Comparison of ENCODE assay signal across 10 mouse cellular contexts in genomic region chr4:141336196-141336595, GRCm38 (mm10). TPM values are rescaled to one million over a fixed set of nuclear protein-coding genes. Genes with fewer than 3 reads are reported as not detected.
A peak's percentile ranks its signal among the peaks of the same experiment; 100 is the strongest.
DNase-seq lines count a peak whose midpoint lies in the region; ATAC-seq lines count a peak whose summit lies in the region.
"Had no signal": no experiment of that assay in that cellular context is flagged by ENCODE, and none has a peak within 500 bp of the region (broad histone marks: within the 10 kb centered on the region; RNA-seq: fewer than 3 reads in every experiment).

No protein-coding gene starts in this region.

- H3K4me2 ChIP-seq in forebrain, embryonic 16.5 days (ENCODE audit: low read length): no peak overlapping the region
- no peak overlapping the region for H3K4me2 ChIP-seq in embryonic facial prominence, embryonic 13.5 days
- no peak overlapping the region for H3K4me2 ChIP-seq in hindbrain, embryonic 15.5 days
- no peak overlapping the region for H3K4me2 ChIP-seq in midbrain, embryonic 14.5 days (ENCODE audit: low read length)
- no peak overlapping the region for H3K4me2 ChIP-seq in intestine, embryonic 15.5 days (replicated peaks)

- peak overlapping the region; percentile 91 for H3K27ac ChIP-seq in forebrain, embryonic 10.5 days
- no peak overlapping the region for H3K27ac ChIP-seq in forebrain, embryonic 16.5 days (ENCODE audit: low read length)
- peak overlapping the region; percentile 62 for H3K27ac ChIP-seq in embryonic facial prominence, embryonic 13.5 days
- peak overlapping the region; percentile 59 for H3K27ac ChIP-seq in hindbrain, embryonic 15.5 days (replicated peaks)
- peak overlapping the region; percentile 74 for H3K27ac ChIP-seq in midbrain, embryonic 14.5 days (replicated peaks; ENCODE audit: low read depth, low read length)
- no peak overlapping the region for H3K27ac ChIP-seq in intestine, embryonic 15.5 days

- peaks cover 77% of the 10 kb centered on the region for H3K4me1 ChIP-seq in forebrain, embryonic 10.5 days
- H3K4me1 ChIP-seq in forebrain, embryonic 16.5 days (replicated peaks; ENCODE audit: control insufficient read depth, insufficient read depth, low read length): peaks cover 13% of the 10 kb centered on the region
- peaks cover 60% of the 10 kb centered on the region for H3K4me1 ChIP-seq in embryonic facial prominence, embryonic 13.5 days
- peaks cover 26% of the 10 kb centered on the region for H3K4me1 ChIP-seq in hindbrain, embryonic 15.5 days (replicated peaks)
- peaks cover 23% of the 10 kb centered on the region for H3K4me1 ChIP-seq in midbrain, embryonic 14.5 days (ENCODE audit: control insufficient read depth, insufficient read depth, low read length)
- H3K4me1 ChIP-seq in intestine, embryonic 15.5 days (replicated peaks): peaks cover 32% of the 10 kb centered on the region

- H3K27me3 ChIP-seq in forebrain, embryonic 10.5 days (ENCODE audit: poor library complexity, severe bottlenecking): peaks cover 30% of the 10 kb centered on the region
- no peaks in the 10 kb centered on the region for H3K27me3 ChIP-seq in forebrain, embryonic 16.5 days (replicated peaks; ENCODE audit: control insufficient read depth, insufficient read depth, low read length)
- peaks cover 2% of the 10 kb centered on the region; the same call in 1 of the 2 replicates for H3K27me3 ChIP-seq in embryonic facial prominence, embryonic 13.5 days
- no peaks in the 10 kb centered on the region for H3K27me3 ChIP-seq in hindbrain, embryonic 15.5 days
- no peaks in the 10 kb centered on the region for H3K27me3 ChIP-seq in midbrain, embryonic 14.5 days (ENCODE audit: control insufficient read depth, insufficient read depth, low read length)
- no peaks in the 10 kb centered on the region for H3K27me3 ChIP-seq in intestine, embryonic 15.5 days (replicated peaks)

- DNase-seq in forebrain, embryonic 10.5 days (ENCODE audit: extremely low spot score, low spot score): no peak
- DNase-seq in midbrain, embryonic 14.5 days: peak; percentile 62
- no peak for DNase-seq in kidney, postnatal 10 days
- no peak for DNase-seq in natural killer cell, adult 2 months (ENCODE audit: low spot score in 2 of 2)
- DNase-seq: lung, adult 2 months had no signal

- no peak overlapping the region for H3K9ac ChIP-seq in forebrain, embryonic 16.5 days (replicated peaks; ENCODE audit: low read depth, low read length)
- H3K9ac ChIP-seq in embryonic facial prominence, embryonic 13.5 days: no peak overlapping the region
- H3K9ac ChIP-seq in hindbrain, embryonic 15.5 days: no peak overlapping the region
- H3K9ac ChIP-seq in midbrain, embryonic 14.5 days (replicated peaks; ENCODE audit: low read length): no peak overlapping the region
- no peak overlapping the region for H3K9ac ChIP-seq in intestine, embryonic 15.5 days

- H3K4me3 ChIP-seq in forebrain, embryonic 10.5 days: no peak overlapping the region
- H3K4me3 ChIP-seq in forebrain, embryonic 16.5 days (replicated peaks; ENCODE audit: low read length): no peak overlapping the region
- H3K4me3 ChIP-seq in embryonic facial prominence, embryonic 13.5 days: no peak overlapping the region
- no peak overlapping the region for H3K4me3 ChIP-seq in hindbrain, embryonic 15.5 days
- no peak overlapping the region for H3K4me3 ChIP-seq in midbrain, embryonic 14.5 days (replicated peaks; ENCODE audit: low read depth, low read length)
- H3K4me3 ChIP-seq in intestine, embryonic 15.5 days (replicated peaks): no peak overlapping the region
- H3K4me3 ChIP-seq: myocyte had no signal

- no peaks in the 10 kb centered on the region for H3K36me3 ChIP-seq in forebrain, embryonic 10.5 days (replicated peaks)
- H3K36me3 ChIP-seq in forebrain, embryonic 16.5 days (ENCODE audit: control insufficient read depth, insufficient read depth): no peaks in the 10 kb centered on the region
- no peaks in the 10 kb centered on the region for H3K36me3 ChIP-seq in embryonic facial prominence, embryonic 13.5 days
- H3K36me3 ChIP-seq in hindbrain, embryonic 15.5 days: no peaks in the 10 kb centered on the region
- no peaks in the 10 kb centered on the region for H3K36me3 ChIP-seq in midbrain, embryonic 14.5 days (ENCODE audit: control insufficient read depth, insufficient read depth, low read length)
- no peaks in the 10 kb centered on the region for H3K36me3 ChIP-seq in intestine, embryonic 15.5 days

- H3K9me3 ChIP-seq in forebrain, embryonic 10.5 days: no peaks in the 10 kb centered on the region
- H3K9me3 ChIP-seq in forebrain, embryonic 16.5 days (ENCODE audit: control insufficient read depth, low read length): no peaks in the 10 kb centered on the region
- no peaks in the 10 kb centered on the region for H3K9me3 ChIP-seq in embryonic facial prominence, embryonic 13.5 days
- H3K9me3 ChIP-seq in hindbrain, embryonic 15.5 days: no peaks in the 10 kb centered on the region
- H3K9me3 ChIP-seq in midbrain, embryonic 14.5 days (ENCODE audit: control insufficient read depth, low read length): no peaks in the 10 kb centered on the region
- H3K9me3 ChIP-seq in intestine, embryonic 15.5 days: no peaks in the 10 kb centered on the region

- 68% methylated on average over 6 of the region's 6 CpGs for WGBS in forebrain, embryonic 10.5 days
- 28% methylated on average over 6 of the region's 6 CpGs for WGBS in forebrain, embryonic 16.5 days
- WGBS in embryonic facial prominence, embryonic 13.5 days: 60% methylated on average over 6 of the region's 6 CpGs
- 43% methylated on average over 6 of the region's 6 CpGs for WGBS in hindbrain, embryonic 15.5 days
- 43% methylated on average over 6 of the region's 6 CpGs for WGBS in midbrain, embryonic 14.5 days
- WGBS in intestine, embryonic 15.5 days: 62% methylated on average over 6 of the region's 6 CpGs

- ATAC-seq in forebrain, embryonic 16.5 days: no peak
- no peak for ATAC-seq in embryonic facial prominence, embryonic 13.5 days (ENCODE audit: insufficient number of reproducible peaks, insufficient read depth, low FRiP score, low TSS enrichment, low read depth)
- peak; percentile 20; the same call in 1 of the 2 replicates for ATAC-seq in hindbrain, embryonic 15.5 days (ENCODE audit: low FRiP score, low read depth)
- no peak for ATAC-seq in midbrain, embryonic 14.5 days (ENCODE audit: low FRiP score, low TSS enrichment)
- ATAC-seq in intestine, embryonic 15.5 days: no peak

RNA-seq across cellular contexts. Expression of gene Fam131c, which starts 31.8 kb away (rescaled TPM):
- polyA plus RNA-seq in forebrain, embryonic 10.5 days (2016; fragmentation: Nextera tagmentation; extraction: Ambion mirVana): 0.55 and 0.63 TPM in 2 replicates
- polyA plus RNA-seq in forebrain, embryonic 16.5 days (2015; fragmentation: Nextera tagmentation; extraction: Ambion mirVana): 11.6 and 19.8 TPM in 2 replicates
- 1.7 and 2.9 TPM in 2 replicates for polyA plus RNA-seq in embryonic facial prominence, embryonic 13.5 days (2015; fragmentation: Nextera tagmentation; extraction: Ambion mirVana)
- 42.1 and 42.5 TPM in 2 replicates for polyA plus RNA-seq in hindbrain, embryonic 15.5 days (2015; fragmentation: Nextera tagmentation; extraction: Ambion mirVana)
- polyA plus RNA-seq in midbrain, embryonic 14.5 days (2014; fragmentation: Nextera tagmentation; extraction: Ambion mirVana): 26.7 and 37.2 TPM in 2 replicates
- polyA plus RNA-seq in intestine, embryonic 15.5 days (2015; fragmentation: Nextera tagmentation; extraction: Ambion mirVana): 2.0 and 2.3 TPM in 2 replicates

RNA-seq across cellular contexts. Expression of gene Epha2, which starts 35.2 kb away (rescaled TPM):
- polyA plus RNA-seq in forebrain, embryonic 10.5 days (2016; fragmentation: Nextera tagmentation; extraction: Ambion mirVana): 3.3 and 3.7 TPM in 2 replicates
- 0.92 and 1.5 TPM in 2 replicates for polyA plus RNA-seq in forebrain, embryonic 16.5 days (2015; fragmentation: Nextera tagmentation; extraction: Ambion mirVana)
- polyA plus RNA-seq in embryonic facial prominence, embryonic 13.5 days (2015; fragmentation: Nextera tagmentation; extraction: Ambion mirVana): 2.6 and 4.0 TPM in 2 replicates
- polyA plus RNA-seq in hindbrain, embryonic 15.5 days (2015; fragmentation: Nextera tagmentation; extraction: Ambion mirVana): 1.4 and 1.5 TPM in 2 replicates
- 1.2 and 1.7 TPM in 2 replicates for polyA plus RNA-seq in midbrain, embryonic 14.5 days (2014; fragmentation: Nextera tagmentation; extraction: Ambion mirVana)
- 6.7 and 7.2 TPM in 2 replicates for polyA plus RNA-seq in intestine, embryonic 15.5 days (2015; fragmentation: Nextera tagmentation; extraction: Ambion mirVana)

Comparison
In these comparisons a context has a peak if more than half of its experiments do, and no peak if none do; other contexts are left out.
1. H3K27ac ChIP-seq: peak in forebrain, embryonic 10.5 days (single experiment), embryonic facial prominence, embryonic 13.5 days (single experiment), hindbrain, embryonic 15.5 days (single experiment) and midbrain, embryonic 14.5 days (single experiment); none in forebrain, embryonic 16.5 days (single experiment) and intestine, embryonic 15.5 days (single experiment).